Mouse (Mus musculus): Measurements from ENCODE around the gene Vamp3. TPM values are rescaled to one million over a fixed set of nuclear protein-coding genes. Genes with fewer than 3 reads are reported as not detected.
"Not testable (repeated sequence)": the region's sequence is repeated elsewhere in the genome, so short reads cannot be mapped to it uniquely, and the experiment has no call there.

Gene Vamp3
- total RNA-seq, 1 experiment from 2014 or later, result 79.3 TPM

GRCm38 (mm10) chr4:151051162-151051561, 6.6 kb downstream of the Vamp3 start:
- ATAC-seq (ENCODE audit: extremely low read depth, insufficient number of reproducible peaks, low FRiP score, poor library complexity, severe bottlenecking), result no peak

GRCm38 (mm10) chr4:151046524-151046923, 11.2 kb downstream of the Vamp3 start:
- no peak for ATAC-seq (ENCODE audit: extremely low read depth, insufficient number of reproducible peaks, low FRiP score, poor library complexity, severe bottlenecking)

- ATAC-seq (ENCODE audit: extremely low read depth, insufficient number of reproducible peaks, low FRiP score, poor library complexity, severe bottlenecking), result no peak
Measured at GRCm38 (mm10) chr4:151044944-151045570, 12.7 kb downstream of the Vamp3 start.

- peak; percentile 90 for ATAC-seq (ENCODE audit: extremely low read depth, insufficient number of reproducible peaks, low FRiP score, poor library complexity, severe bottlenecking)
Measured at GRCm38 (mm10) chr4:151044037-151044943, 13.5 kb downstream of the Vamp3 start, which contains the start of gene Per3. TSS of gene Per3 (minus strand) at chr4:151044665.

- no peak for ATAC-seq (ENCODE audit: extremely low read depth, insufficient number of reproducible peaks, low FRiP score, poor library complexity, severe bottlenecking)
Measured at GRCm38 (mm10) chr4:151043281-151043680, 14.5 kb downstream of the Vamp3 start.

GRCm38 (mm10) chr4:151041506-151041905, 16.3 kb downstream of the Vamp3 start:
- ATAC-seq (ENCODE audit: extremely low read depth, insufficient number of reproducible peaks, low FRiP score, poor library complexity, severe bottlenecking), result no peak

- no peak for ATAC-seq (ENCODE audit: extremely low read depth, insufficient number of reproducible peaks, low FRiP score, poor library complexity, severe bottlenecking)
Measured at GRCm38 (mm10) chr4:151037800-151038199, 20.0 kb downstream of the Vamp3 start.

GRCm38 (mm10) chr4:151036521-151036920, 21.2 kb downstream of the Vamp3 start:
- no peak for ATAC-seq (ENCODE audit: extremely low read depth, insufficient number of reproducible peaks, low FRiP score, poor library complexity, severe bottlenecking)

- ATAC-seq (ENCODE audit: extremely low read depth, insufficient number of reproducible peaks, low FRiP score, poor library complexity, severe bottlenecking), result peak; percentile 26; the same call in 1 of the 2 replicates
Measured at GRCm38 (mm10) chr4:151027001-151027400, 30.8 kb downstream of the Vamp3 start.

- ATAC-seq (ENCODE audit: extremely low read depth, insufficient number of reproducible peaks, low FRiP score, poor library complexity, severe bottlenecking), result no peak
Measured at GRCm38 (mm10) chr4:151024152-151024551, 33.6 kb downstream of the Vamp3 start.

GRCm38 (mm10) chr4:151017356-151017755, 40.4 kb downstream of the Vamp3 start:
- ATAC-seq (ENCODE audit: extremely low read depth, insufficient number of reproducible peaks, low FRiP score, poor library complexity, severe bottlenecking), result not testable (repeated sequence)

- ATAC-seq (ENCODE audit: extremely low read depth, insufficient number of reproducible peaks, low FRiP score, poor library complexity, severe bottlenecking), result no peak
Measured at GRCm38 (mm10) chr4:151015946-151016345, 41.8 kb downstream of the Vamp3 start.

- ATAC-seq (ENCODE audit: extremely low read depth, insufficient number of reproducible peaks, low FRiP score, poor library complexity, severe bottlenecking), result no peak
Measured at GRCm38 (mm10) chr4:151010316-151010715, 47.4 kb downstream of the Vamp3 start.

GRCm38 (mm10) chr4:151006945-151007344, 50.8 kb downstream of the Vamp3 start:
- ATAC-seq (ENCODE audit: extremely low read depth, insufficient number of reproducible peaks, low FRiP score, poor library complexity, severe bottlenecking), result peak; percentile 40; the same call in 1 of the 2 replicates

- 0 out of 2 replicates have a peak, but pooled peaks have one; percentile 48 for ATAC-seq (ENCODE audit: extremely low read depth, insufficient number of reproducible peaks, low FRiP score, poor library complexity, severe bottlenecking)
Measured at GRCm38 (mm10) chr4:151005656-151006318, 52.0 kb downstream of the Vamp3 start.

- no peak for ATAC-seq (ENCODE audit: extremely low read depth, insufficient number of reproducible peaks, low FRiP score, poor library complexity, severe bottlenecking)
Measured at GRCm38 (mm10) chr4:151001397-151001796, 56.4 kb downstream of the Vamp3 start.

- no peak for ATAC-seq (ENCODE audit: extremely low read depth, insufficient number of reproducible peaks, low FRiP score, poor library complexity, severe bottlenecking)
Measured at GRCm38 (mm10) chr4:150998626-150999025, 59.1 kb downstream of the Vamp3 start.

Measured in neutrophil, adult 5-6 weeks (primary cell).